Mouse (Mus musculus) A20 (cell line): ENCODE measurements around the gene Gtf2h4.

Experiments used
- DNase-seq: peaks from one replicate; pipeline ENCODE4 v3.0.0-alpha.2; 2011; ENCODE audit warnings: low read depth, low spot score

The Gtf2h4 gene

GRCm38 (mm10) chr17:35673416-35674035 is at the start of gene Gtf2h4:
Gene Gtf2h4, minus strand, starts transcription at chr17:35673739.
- peak; percentile 95 for DNase-seq

- no peak for DNase-seq
Measured at GRCm38 (mm10) chr17:35721676-35722075, 48.1 kb upstream of the Gtf2h4 start.

GRCm38 (mm10) chr17:35720340-35720727 is 46.8 kb upstream of the Gtf2h4 start:
- no peak for DNase-seq

GRCm38 (mm10) chr17:35719616-35720339 is 46.2 kb upstream of the Gtf2h4 start:
- DNase-seq: no peak

GRCm38 (mm10) chr17:35717080-35717479 is 43.5 kb upstream of the Gtf2h4 start:
- no peak for DNase-seq

GRCm38 (mm10) chr17:35716114-35716513 is 42.6 kb upstream of the Gtf2h4 start:
- DNase-seq: no peak

GRCm38 (mm10) chr17:35710705-35711347 is 37.3 kb upstream of the Gtf2h4 start:
- no peak for DNase-seq

GRCm38 (mm10) chr17:35708611-35709010 is 35.1 kb upstream of the Gtf2h4 start:
- DNase-seq: no peak

- DNase-seq: no peak
Measured at GRCm38 (mm10) chr17:35707929-35708328, 34.4 kb upstream of the Gtf2h4 start.

GRCm38 (mm10) chr17:35705836-35706235 is 32.3 kb upstream of the Gtf2h4 start:
- DNase-seq: peak; percentile 48

- no peak for DNase-seq
Measured at GRCm38 (mm10) chr17:35704621-35705464, 31.3 kb upstream of the Gtf2h4 start, which contains the start of gene Ddr1. Gene Ddr1, minus strand, starts transcription at chr17:35704621.

- DNase-seq: no peak
Measured at GRCm38 (mm10) chr17:35703751-35704271, 30.3 kb upstream of the Gtf2h4 start.

- DNase-seq: no peak
Measured at GRCm38 (mm10) chr17:35703065-35703464, 29.5 kb upstream of the Gtf2h4 start.

GRCm38 (mm10) chr17:35702605-35703004 is 29.1 kb upstream of the Gtf2h4 start:
- no peak for DNase-seq

GRCm38 (mm10) chr17:35701978-35702461 is 28.5 kb upstream of the Gtf2h4 start:
- DNase-seq: no peak

GRCm38 (mm10) chr17:35701203-35701977 is 27.9 kb upstream of the Gtf2h4 start:
- no peak for DNase-seq

GRCm38 (mm10) chr17:35700371-35700961 is 26.9 kb upstream of the Gtf2h4 start:
- DNase-seq: peak; percentile 15

- peak; percentile 29 for DNase-seq
Measured at GRCm38 (mm10) chr17:35699919-35700318, 26.4 kb upstream of the Gtf2h4 start.

GRCm38 (mm10) chr17:35698501-35698883 is 25.0 kb upstream of the Gtf2h4 start:
- no peak for DNase-seq
